Mouse (Mus musculus): ENCODE measurements at regions not wholly inside any gene's neighbourhood (a gene's known extent, or its start where the extent isn't known, plus 50 kb on each side); places are given as distances from the start of the nearest gene placed in this dataset.
A peak's percentile ranks its signal among the peaks of the same experiment; 100 is the strongest.

DNA sequence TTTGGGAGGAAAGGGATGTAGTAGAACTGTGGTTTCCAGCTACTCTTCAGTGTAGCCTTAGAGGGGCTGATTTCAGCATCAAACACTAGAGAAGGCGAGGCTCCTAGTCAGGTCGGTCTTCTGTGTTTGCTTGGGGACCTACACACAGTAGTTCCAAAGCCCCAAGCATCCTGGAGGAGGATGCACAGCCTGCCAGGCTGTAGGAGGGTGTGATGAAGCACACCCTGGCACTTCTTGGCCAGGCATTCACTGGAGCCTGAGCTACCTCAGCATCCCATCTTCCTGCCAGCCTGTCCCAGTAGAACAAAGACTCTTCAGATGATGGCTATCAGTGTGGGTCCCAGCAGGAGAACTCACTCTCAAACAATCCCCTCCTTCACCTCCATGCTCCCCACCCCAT is 233.4 kb upstream of the Tbx18 start:
- no peak for DNase-seq (ENCODE audit: low spot score)

- DNase-seq (ENCODE audit: low spot score) = no peak
These were observed 234.2 kb upstream of the Tbx18 start for GRCm38 (mm10) chr9:87965103-87965780.

DNA sequence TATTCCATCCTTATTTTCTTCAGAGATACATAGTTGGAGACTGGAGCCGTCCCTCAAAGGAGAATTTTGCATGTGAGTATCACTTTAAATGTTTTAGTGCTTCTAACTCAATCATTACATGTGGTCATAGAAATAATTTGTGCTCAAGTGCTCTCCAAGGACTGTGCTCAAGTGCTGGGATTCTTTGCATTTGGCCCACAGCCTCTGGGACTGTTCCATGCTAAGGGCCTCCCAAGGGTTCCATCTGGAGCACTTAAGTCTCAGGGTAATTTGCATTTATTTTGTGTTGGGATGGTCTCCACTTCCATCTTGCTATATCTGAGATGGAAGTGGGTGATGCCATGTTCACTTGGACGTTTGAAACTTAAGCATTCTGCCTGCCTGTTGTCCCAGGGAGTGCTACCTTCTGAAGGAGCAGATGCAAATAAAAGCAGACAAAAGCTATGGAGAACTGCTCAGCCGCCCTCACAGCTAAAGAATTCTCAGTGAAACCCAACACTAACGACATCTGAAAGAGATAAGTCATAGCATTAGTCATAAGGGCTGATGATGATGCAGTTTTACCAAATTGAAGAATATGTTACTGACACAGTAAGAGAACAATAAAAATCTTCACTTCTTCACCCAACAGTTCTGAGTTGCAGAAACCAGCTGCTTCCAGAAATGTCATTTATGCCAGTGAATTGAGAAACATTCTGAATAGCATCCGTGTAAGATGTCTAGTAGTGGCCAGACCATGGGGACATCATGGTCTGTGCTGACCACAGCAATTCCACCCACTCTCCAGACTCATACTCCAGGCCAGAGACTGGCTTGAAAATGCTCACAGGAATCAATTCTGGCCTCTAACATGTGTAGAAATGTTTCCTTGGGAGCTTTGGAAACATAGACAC is 237.4 kb upstream of the Tbx18 start:
- no peak for DNase-seq (ENCODE audit: low spot score)

- no peak for DNase-seq (ENCODE audit: low spot score)
These were observed 239.5 kb upstream of the Tbx18 start for GRCm38 (mm10) chr9:87970586-87970985.

- no peak for DNase-seq (ENCODE audit: low spot score)
These were observed 240.7 kb upstream of the Tbx18 start for GRCm38 (mm10) chr9:87971791-87972190.

DNA sequence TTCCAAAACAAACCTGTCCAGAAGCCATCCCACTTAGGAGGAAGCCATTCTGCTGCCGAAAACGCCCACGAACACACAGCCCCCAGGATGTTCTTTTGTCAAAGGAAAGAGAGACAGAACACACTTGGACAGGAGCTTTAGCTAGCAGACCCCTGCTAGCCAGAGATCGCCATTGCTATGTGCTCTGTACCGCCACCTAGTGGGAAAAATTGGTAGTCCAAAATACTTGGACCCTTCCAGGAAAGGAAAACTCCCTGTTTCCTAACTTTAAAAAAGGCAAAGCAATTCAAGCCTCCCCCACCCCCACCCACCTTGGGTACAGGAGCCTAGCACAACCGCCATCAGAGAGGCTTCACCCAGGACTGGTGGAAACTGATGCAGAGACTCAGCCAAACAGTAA is 242.5 kb upstream of the Tbx18 start:
- peak; percentile 69 for DNase-seq (ENCODE audit: low spot score)

DNA sequence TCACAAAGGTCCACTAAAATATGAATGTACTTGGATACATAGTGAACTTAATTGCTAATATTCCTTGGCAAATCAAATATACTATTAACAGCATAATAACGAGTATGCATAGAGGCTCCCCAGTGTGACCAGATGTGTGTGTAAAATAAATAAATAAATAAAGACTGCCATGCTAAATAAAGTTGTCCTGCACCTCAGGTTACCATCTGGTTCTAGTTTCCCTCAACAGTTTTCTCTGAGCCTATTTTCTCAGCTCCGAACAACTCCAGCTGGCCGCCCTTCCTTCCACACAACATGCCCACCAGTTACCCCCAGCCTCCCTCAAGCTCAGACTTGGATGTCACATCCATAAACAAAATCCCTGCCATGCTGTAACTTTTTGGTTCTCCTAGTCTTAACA is 253.8 kb upstream of the Tbx18 start:
- no peak for DNase-seq (ENCODE audit: low spot score)

- no peak for DNase-seq (ENCODE audit: low spot score)
These were observed 254.4 kb upstream of the Tbx18 start for GRCm38 (mm10) chr9:87985439-87985838.

- no peak for DNase-seq (ENCODE audit: low spot score)
These were observed 275.1 kb upstream of the Tbx18 start for GRCm38 (mm10) chr9:88005945-88006700.

GRCm38 (mm10) chr9:88023752-88024151 is 292.7 kb upstream of the Tbx18 start:
- DNase-seq (ENCODE audit: low spot score) = no peak

GRCm38 (mm10) chr9:88025936-88026335 is 294.9 kb upstream of the Tbx18 start:
- no peak for DNase-seq (ENCODE audit: low spot score)

- no peak for DNase-seq (ENCODE audit: low spot score)
These were observed 296.4 kb upstream of the Nt5e start for GRCm38 (mm10) chr9:88030509-88031148.

GRCm38 (mm10) chr9:88037560-88037959 is 289.4 kb upstream of the Nt5e start:
- no peak for DNase-seq (ENCODE audit: low spot score)

GRCm38 (mm10) chr9:88049270-88049669 is 277.7 kb upstream of the Nt5e start:
- no peak for DNase-seq (ENCODE audit: low spot score)

GRCm38 (mm10) chr9:88049792-88050191 is 277.2 kb upstream of the Nt5e start:
- no peak for DNase-seq (ENCODE audit: low spot score)

GRCm38 (mm10) chr9:88058551-88058950 is 268.4 kb upstream of the Nt5e start:
- DNase-seq (ENCODE audit: low spot score) = no peak

GRCm38 (mm10) chr9:88059005-88059404 is 268.0 kb upstream of the Nt5e start:
- DNase-seq (ENCODE audit: low spot score) = no peak

- no peak for DNase-seq (ENCODE audit: low spot score)
These were observed 262.9 kb upstream of the Nt5e start for GRCm38 (mm10) chr9:88063973-88064676.

GRCm38 (mm10) chr9:88065057-88065456 is 261.9 kb upstream of the Nt5e start:
- no peak for DNase-seq (ENCODE audit: low spot score)

DNA sequence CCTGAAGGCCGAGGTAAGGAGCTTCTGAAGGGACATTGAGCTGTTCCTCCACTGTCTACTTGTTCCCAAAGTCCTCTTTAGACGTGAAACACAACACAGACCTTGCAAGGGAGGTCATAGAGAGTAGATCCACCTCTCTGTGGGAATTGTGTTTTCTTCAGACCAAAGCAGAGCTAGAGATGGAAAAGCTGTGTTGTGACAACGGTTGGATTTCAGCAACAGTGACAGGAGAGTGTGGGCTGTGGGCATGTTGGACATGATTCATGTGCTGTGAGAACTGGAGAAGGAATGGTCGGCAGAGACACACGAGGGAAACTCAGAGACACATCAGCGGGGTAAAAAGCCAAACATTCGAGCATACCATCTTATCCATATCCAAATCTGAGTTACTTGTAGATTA is 261.2 kb upstream of the Nt5e start:
- no peak for DNase-seq (ENCODE audit: low spot score)

DNA sequence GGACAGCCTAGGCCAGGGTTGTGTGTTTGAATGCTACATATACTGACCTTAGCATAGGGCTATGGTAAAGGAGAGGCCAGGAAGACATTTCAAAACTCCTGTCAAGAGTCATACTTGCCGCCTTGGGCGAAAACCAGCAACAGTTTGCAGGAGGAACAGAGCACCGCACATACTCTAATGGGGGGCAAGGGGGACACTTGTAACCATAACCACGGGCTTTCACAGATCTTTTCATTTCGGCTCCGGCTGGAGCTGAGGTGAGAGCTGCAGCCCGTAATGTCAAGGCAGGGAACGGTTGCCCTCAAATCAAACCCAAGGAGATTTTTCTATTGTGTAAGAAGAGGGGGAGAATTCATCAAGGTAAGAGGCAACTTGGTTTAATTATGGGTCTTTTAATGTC is 258.7 kb upstream of the Nt5e start:
- DNase-seq (ENCODE audit: low spot score) = no peak

GRCm38 (mm10) chr9:88068881-88069304 is 258.1 kb upstream of the Nt5e start:
- DNase-seq (ENCODE audit: low spot score) = no peak

All from testis, postnatal 10 days (tissue).